Mouse (Mus musculus) adrenal gland, adult 2 months (tissue): ENCODE results near the gene Map2k2. TPM values are rescaled to one million over a fixed set of nuclear protein-coding genes. Genes with fewer than 3 reads are reported as not detected.
A peak's percentile ranks its signal among the peaks of the same experiment; 100 is the strongest.

Source experiments
- DNase-seq: peaks from one replicate; pipeline ENCODE4 v3.0.0; 2021
- microRNA-seq, 2 experiments: library from miRNA; unstranded; fragments of <30 nt; microRNA quantifications; one replicate each; pipeline ENCODE4 v1.2.0; 2021
- polyA plus RNA-seq: library from polyadenylated mRNA; depleted of rRNA; stranded (reverse); fragments of >200 nt; gene quantifications from 2 replicates; pipeline ENCODE4 v1.2.3, GENCODE M21; 2012; rRNA removed
- total RNA-seq, 2 experiments: library from RNA; stranded (reverse); gene quantifications; 2 replicates each; pipeline ENCODE4 v1.2.3; 2021

Map2k2 gene
- total and polyA plus RNA-seq, 3 experiments: 157 to 873 (median 185) TPM

GRCm38 (mm10) chr10:81175936-81176465 lies 70.3 kb downstream of the Map2k2 start:
- peak; percentile 73 for DNase-seq

GRCm38 (mm10) chr10:81176466-81177271 lies 71.0 kb downstream of the Map2k2 start, which contains the start of gene Eef2:
Eef2 (plus strand) TSS chr10:81176631.
- DNase-seq: peak; percentile 98

GRCm38 (mm10) chr10:81177491-81177925 lies 71.8 kb downstream of the Map2k2 start:
- DNase-seq: peak; percentile 71

GRCm38 (mm10) chr10:81177958-81178712 lies 72.4 kb downstream of the Map2k2 start:
- DNase-seq: peak; percentile 37

- DNase-seq: peak; percentile 10
These were observed 73.2 kb downstream of the Map2k2 start for GRCm38 (mm10) chr10:81178927-81179326.

- DNase-seq: no peak
These were observed 74.0 kb downstream of the Map2k2 start for GRCm38 (mm10) chr10:81179451-81180342.

- no peak for DNase-seq
These were observed 75.2 kb downstream of the Map2k2 start for GRCm38 (mm10) chr10:81180946-81181345.

- DNase-seq: peak; percentile 25
These were observed 76.1 kb downstream of the Map2k2 start for GRCm38 (mm10) chr10:81181860-81182259.

- peak; percentile 97 for DNase-seq
These were observed 76.9 kb downstream of the Map2k2 start, which contains the start of gene Dapk3 for GRCm38 (mm10) chr10:81182336-81183333. Dapk3 (plus strand) TSS chr10:81183005.

Small RNA genes lying within 50 kb of the gene (microRNA-seq; reads per million reads assigned to microRNA genes)
- 0 reads per million in 2 experiments for gene Mir5615-1
- 0 reads per million in 2 experiments for gene Mir5615-2

Other genes with a start within 250 kb of the Map2k2 start
- not detected for gene Tmprss9, start 234.1 kb upstream of the Map2k2 start, total RNA-seq
- gene Tmprss9, start 234.1 kb upstream of the Map2k2 start, polyA plus RNA-seq: 0.18 and 0.21 TPM in 2 replicates
- 100 to 1,000 TPM; 174 to 231 TPM for gene Timm13, start 204.9 kb upstream of the Map2k2 start, total RNA-seq
- gene Timm13, start 204.9 kb upstream of the Map2k2 start, polyA plus RNA-seq: 236 and 243 TPM in 2 replicates
- gene Lmnb2, start 187.7 kb upstream of the Map2k2 start, total RNA-seq: 10 to 100 TPM; 10.8 to 11.4 TPM
- 16.2 and 17.9 TPM in 2 replicates for gene Lmnb2, start 187.7 kb upstream of the Map2k2 start, polyA plus RNA-seq
- gene Gadd45b, start 175.8 kb upstream of the Map2k2 start, total RNA-seq: 10 to 100 TPM; 25.6 to 84.9 TPM
- gene Gadd45b, start 175.8 kb upstream of the Map2k2 start, polyA plus RNA-seq: 37.6 and 50.8 TPM in 2 replicates
- gene Gng7, start 91.0 kb upstream of the Map2k2 start, total RNA-seq: 1 to 10 TPM; 5.4 to 9.2 TPM
- gene Gng7, start 91.0 kb upstream of the Map2k2 start, polyA plus RNA-seq: 8.5 and 8.6 TPM in 2 replicates
- gene Diras1, start 80.3 kb upstream of the Map2k2 start, total RNA-seq: 1 to 10 TPM; 1.4 to 3.6 TPM
- gene Diras1, start 80.3 kb upstream of the Map2k2 start, polyA plus RNA-seq: 2.1 and 2.4 TPM in 2 replicates
- gene Slc39a3, start 68.5 kb upstream of the Map2k2 start, total RNA-seq: 10 to 100 TPM; 50.9 to 53.0 TPM
- gene Slc39a3, start 68.5 kb upstream of the Map2k2 start, polyA plus RNA-seq: 121 and 154 TPM in 2 replicates
- 100 to 1,000 TPM; 198 to 288 TPM for gene Sgta, start 45.7 kb upstream of the Map2k2 start, total RNA-seq
- 495 and 554 TPM in 2 replicates for gene Sgta, start 45.7 kb upstream of the Map2k2 start, polyA plus RNA-seq
- gene Thop1, start 35.9 kb upstream of the Map2k2 start, total RNA-seq: 10 to 100 TPM; 40.5 to 77.9 TPM
- gene Thop1, start 35.9 kb upstream of the Map2k2 start, polyA plus RNA-seq: 75.0 and 95.7 TPM in 2 replicates
- under 1 TPM; 0.59 to 0.86 TPM for gene Creb3l3, start 7.0 kb upstream of the Map2k2 start, total RNA-seq
- 0.39 and 0.89 TPM in 2 replicates for gene Creb3l3, start 7.0 kb upstream of the Map2k2 start, polyA plus RNA-seq
- gene Zbtb7a, start 29.3 kb downstream of the Map2k2 start, total RNA-seq: 10 to 100 TPM; 62.9 to 80.9 TPM
- 150 and 158 TPM in 2 replicates for gene Zbtb7a, start 29.3 kb downstream of the Map2k2 start, polyA plus RNA-seq
- gene Pias4, start 62.0 kb downstream of the Map2k2 start, total RNA-seq: 10 to 100 TPM; 27.3 to 29.8 TPM
- 41.4 and 48.6 TPM in 2 replicates for gene Pias4, start 62.0 kb downstream of the Map2k2 start, polyA plus RNA-seq
- 1,000 to 10,000 TPM; 1,393 to 1,508 TPM for gene Eef2, start 70.7 kb downstream of the Map2k2 start, total RNA-seq
- 1,342 and 1,424 TPM in 2 replicates for gene Eef2, start 70.7 kb downstream of the Map2k2 start, polyA plus RNA-seq
- gene Dapk3, start 77.1 kb downstream of the Map2k2 start, total RNA-seq: 10 to 100 TPM; 74.6 to 76.7 TPM
- gene Dapk3, start 77.1 kb downstream of the Map2k2 start, polyA plus RNA-seq: 100 and 127 TPM in 2 replicates
- not detected for gene 4930442H23Rik, start 77.9 kb downstream of the Map2k2 start, total RNA-seq
- 0.12 TPM in 1 of 2 replicates, not detected in the other for gene 4930442H23Rik, start 77.9 kb downstream of the Map2k2 start, polyA plus RNA-seq
- gene Nmrk2, start 96.1 kb downstream of the Map2k2 start, total RNA-seq: not detected
- not detected in 2 replicates for gene Nmrk2, start 96.1 kb downstream of the Map2k2 start, polyA plus RNA-seq
- gene Atcay, start 124.9 kb downstream of the Map2k2 start, total RNA-seq: 1 to 10 TPM; 2.4 to 3.8 TPM
- 1.4 and 1.6 TPM in 2 replicates for gene Atcay, start 124.9 kb downstream of the Map2k2 start, polyA plus RNA-seq
- gene Zfr2, start 127.2 kb downstream of the Map2k2 start, total RNA-seq: 10 to 100 TPM; 12.6 to 14.1 TPM
- gene Zfr2, start 127.2 kb downstream of the Map2k2 start, polyA plus RNA-seq: 38.7 and 47.5 TPM in 2 replicates
- gene Matk, start 147.0 kb downstream of the Map2k2 start, total RNA-seq: under 1 TPM; 0.69 to 0.73 TPM
- 0.86 and 1.0 TPM in 2 replicates for gene Matk, start 147.0 kb downstream of the Map2k2 start, polyA plus RNA-seq
- gene Mrpl54, start 161.0 kb downstream of the Map2k2 start, total RNA-seq: 100 to 1,000 TPM; 123 to 131 TPM
- 193 and 221 TPM in 2 replicates for gene Mrpl54, start 161.0 kb downstream of the Map2k2 start, polyA plus RNA-seq
- gene Apba3, start 161.0 kb downstream of the Map2k2 start, total RNA-seq: 100 to 1,000 TPM in 1 of 2 experiments, 10 to 100 TPM in 1; 83.5 to 121 TPM
- 165 and 188 TPM in 2 replicates for gene Apba3, start 161.0 kb downstream of the Map2k2 start, polyA plus RNA-seq
- under 1 TPM; 0.41 to 0.92 TPM for gene Tjp3, start 185.7 kb downstream of the Map2k2 start, total RNA-seq
- 0.52 and 0.72 TPM in 2 replicates for gene Tjp3, start 185.7 kb downstream of the Map2k2 start, polyA plus RNA-seq
- 10 to 100 TPM; 34.3 to 44.6 TPM for gene Pip5k1c, start 187.0 kb downstream of the Map2k2 start, total RNA-seq
- 71.0 and 72.8 TPM in 2 replicates for gene Pip5k1c, start 187.0 kb downstream of the Map2k2 start, polyA plus RNA-seq
- gene Cactin, start 215.2 kb downstream of the Map2k2 start, total RNA-seq: 10 to 100 TPM; 32.6 to 40.3 TPM
- 35.5 and 37.4 TPM in 2 replicates for gene Cactin, start 215.2 kb downstream of the Map2k2 start, polyA plus RNA-seq
- 10 to 100 TPM; 33.2 to 45.4 TPM for gene Tbxa2r, start 222.8 kb downstream of the Map2k2 start, total RNA-seq
- 137 and 154 TPM in 2 replicates for gene Tbxa2r, start 222.8 kb downstream of the Map2k2 start, polyA plus RNA-seq
- gene Gipc3, start 237.4 kb downstream of the Map2k2 start, total RNA-seq: 10 to 100 TPM in 1 of 2 experiments, 1 to 10 TPM in 1; 2.9 to 10.3 TPM
- gene Gipc3, start 237.4 kb downstream of the Map2k2 start, polyA plus RNA-seq: 2.8 and 3.2 TPM in 2 replicates
- 10 to 100 TPM; 81.6 to 89.9 TPM for gene Hmg20b, start 244.6 kb downstream of the Map2k2 start, total RNA-seq
- 272 and 280 TPM in 2 replicates for gene Hmg20b, start 244.6 kb downstream of the Map2k2 start, polyA plus RNA-seq